Mouse (Mus musculus): Measurements from ENCODE around the gene Cadm1.

- TF ChIP-seq CTCF (IDR thresholded peaks at IDR 0.05; ENCODE audit: low read depth): no peak
- TF ChIP-seq EP300 (IDR thresholded peaks at IDR 0.05; ENCODE audit: low read depth): no peak
Observed at GRCm38 (mm10) chr9:47615049-47615448, 85.1 kb downstream of the Cadm1 start.

Measured in liver, postnatal 0 days (tissue).